Mouse (Mus musculus) left cerebral cortex, postnatal 36 days (tissue): ENCODE measurements at regions not wholly inside any gene's neighbourhood (a gene's known extent, or its start where the extent isn't known, plus 50 kb on each side); places are given as distances from the start of the nearest gene placed in this dataset.

ENCODE experiments used
- DNase-seq, 2 experiments: peaks; one replicate each; pipeline ENCODE4 v3.0.0; 2021 to 2022; ENCODE audit warnings: low spot score in 2 of 2, mixed read lengths in 1 of 2
- intact Hi-C: fragments of 180-260 bp; cut with DNase I; formaldehyde crosslinking; loops from one replicate; pipeline ENCODE4 v1.15.1; 2025

GRCm38 (mm10) chr14:71948701-71949100 is 542.9 kb downstream of the Gm9195 start:
- DNase-seq: no peak

DNA sequence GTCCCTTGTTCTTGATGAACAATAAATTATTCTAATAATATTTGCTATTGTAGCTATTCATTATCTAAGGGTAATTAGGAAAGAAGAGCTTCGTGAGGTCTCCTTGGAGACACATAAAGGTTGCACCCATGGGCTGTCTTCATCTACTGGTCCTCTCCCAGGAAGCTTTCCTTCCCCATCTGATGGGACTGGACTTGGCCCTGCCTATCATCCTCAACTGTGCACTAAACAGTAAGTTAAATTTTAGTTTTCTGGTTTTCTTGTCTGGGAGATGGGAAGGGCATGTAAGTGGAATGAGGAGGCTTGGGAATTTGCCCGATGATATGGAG is 554.5 kb downstream of the Gm9195 start:
- intact Hi-C loops: no loop called here
- no peak for DNase-seq

More at GRCm38 (mm10) chr14:71948701-71949100, 542.9 kb downstream of the Gm9195 start:
- intact Hi-C loops: no loop called here

- intact Hi-C loops: no loop called here
- DNase-seq: no peak
Measured at GRCm38 (mm10) chr14:71936373-71937156, 555.1 kb downstream of the Gm9195 start.

DNA sequence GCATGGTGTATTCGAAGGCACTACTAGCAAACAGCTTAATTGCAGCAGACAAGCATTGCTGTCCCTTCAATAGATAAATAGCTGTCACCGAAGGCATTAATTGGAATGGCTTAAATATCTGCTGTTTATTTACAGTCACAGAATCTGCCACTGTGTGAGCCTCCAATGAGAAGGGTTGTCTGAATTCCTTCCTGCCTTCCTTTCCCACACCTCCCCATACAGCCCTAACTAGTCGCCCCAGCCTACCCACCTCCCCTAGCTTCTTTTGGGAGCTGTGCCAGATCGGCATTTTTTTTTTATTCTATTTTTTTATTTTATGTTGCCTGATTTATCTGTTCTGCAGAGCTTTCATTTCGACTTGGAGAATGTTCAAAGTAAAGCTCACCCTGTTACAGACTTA is 575.7 kb downstream of the Gm9195 start:
- DNase-seq: no peak

DNA sequence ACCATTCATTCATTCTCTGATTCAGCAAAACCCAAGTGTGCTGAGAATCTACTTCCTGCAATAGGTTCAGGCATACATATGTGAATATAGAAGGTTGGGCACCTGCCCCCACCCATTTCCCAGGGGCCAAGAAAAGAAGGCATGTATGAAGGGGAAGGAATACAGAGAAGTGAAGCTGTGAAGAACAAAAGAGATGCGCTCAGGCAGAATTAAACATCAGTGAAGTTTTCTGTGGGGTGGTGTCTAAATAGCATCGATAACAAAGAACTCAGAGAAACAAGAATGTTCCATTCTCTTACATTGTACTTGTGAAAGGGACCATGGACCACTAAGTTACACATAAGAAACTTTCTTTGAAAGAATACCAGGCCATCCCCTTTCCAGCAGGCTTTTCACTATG is 580.7 kb downstream of the Gm9195 start:
- DNase-seq: no peak
- intact Hi-C loops: no loop called here

More for the DNA sequence above, 575.7 kb downstream of the Gm9195 start:
- intact Hi-C loops: no loop called here

- intact Hi-C loops: no loop called here
- DNase-seq: no peak
Measured at GRCm38 (mm10) chr14:71895468-71895867, 596.2 kb downstream of the Gm9195 start.

- DNase-seq: peak in 1 of 2 experiments; percentile 12
- intact Hi-C loops: no loop called here
Measured at GRCm38 (mm10) chr14:71894811-71895210, 596.8 kb downstream of the Gm9195 start.

DNA sequence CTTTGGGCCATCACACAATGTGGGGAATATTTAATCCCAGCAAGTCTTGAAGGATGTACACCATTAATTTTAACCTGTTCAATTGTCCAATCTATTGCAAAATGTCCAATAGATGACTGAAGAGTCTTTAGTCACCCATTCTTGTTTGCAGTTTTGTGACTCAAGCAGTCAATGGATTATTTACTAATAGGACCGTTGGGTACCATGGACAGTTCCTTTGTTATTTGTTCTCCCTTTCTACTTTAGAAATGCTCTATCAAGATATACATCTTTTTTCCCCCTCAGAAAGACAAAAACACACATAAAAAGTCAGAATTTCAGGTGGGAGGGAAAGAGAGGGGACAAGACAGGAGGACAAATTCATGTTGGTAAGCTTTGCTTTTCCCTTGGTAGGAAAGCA is 598.3 kb downstream of the Gm9195 start:
- intact Hi-C loops: no loop called here
- no peak for DNase-seq

DNA sequence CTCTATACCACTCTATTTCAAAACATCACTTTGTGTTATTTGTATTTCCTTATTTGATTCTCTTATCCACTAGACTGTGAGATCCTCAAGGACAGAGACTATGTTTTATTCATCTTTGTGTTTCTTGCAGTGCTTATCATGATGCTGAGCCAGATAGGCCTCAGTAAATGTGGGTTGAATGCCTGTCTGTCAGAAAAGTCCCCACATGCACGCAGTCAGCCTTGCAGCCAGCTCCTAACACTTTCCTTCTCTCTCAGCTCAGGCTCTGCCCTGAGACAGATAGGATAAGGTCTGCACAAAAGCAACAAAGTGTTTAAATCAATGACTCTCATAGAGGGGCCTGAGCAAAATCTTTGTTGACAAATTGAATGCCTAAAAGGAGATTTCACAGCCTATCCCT is 600.0 kb downstream of the Gm9195 start:
- no peak for DNase-seq
- intact Hi-C loops: no loop called here

DNA sequence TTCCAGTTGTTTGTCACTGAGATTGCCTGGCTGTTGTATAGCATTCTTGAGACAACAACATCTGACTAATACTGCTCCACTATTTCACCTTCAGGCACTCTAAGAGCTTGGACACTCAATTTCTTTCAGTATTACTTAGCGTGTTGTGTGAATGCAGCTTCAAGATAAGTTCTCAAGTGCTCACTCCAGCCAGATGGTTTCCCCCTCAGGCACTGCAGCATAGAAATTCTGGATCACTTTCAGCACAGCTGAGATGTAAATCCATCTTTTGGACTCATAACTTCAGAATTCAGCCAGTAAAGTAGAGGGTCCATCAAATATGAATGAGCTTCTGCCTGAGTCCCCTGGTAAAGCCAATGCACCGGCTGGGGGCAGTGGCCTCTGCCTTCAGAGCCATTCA is 608.8 kb downstream of the Gm9195 start:
- DNase-seq: no peak
- intact Hi-C loops: no loop called here

DNA sequence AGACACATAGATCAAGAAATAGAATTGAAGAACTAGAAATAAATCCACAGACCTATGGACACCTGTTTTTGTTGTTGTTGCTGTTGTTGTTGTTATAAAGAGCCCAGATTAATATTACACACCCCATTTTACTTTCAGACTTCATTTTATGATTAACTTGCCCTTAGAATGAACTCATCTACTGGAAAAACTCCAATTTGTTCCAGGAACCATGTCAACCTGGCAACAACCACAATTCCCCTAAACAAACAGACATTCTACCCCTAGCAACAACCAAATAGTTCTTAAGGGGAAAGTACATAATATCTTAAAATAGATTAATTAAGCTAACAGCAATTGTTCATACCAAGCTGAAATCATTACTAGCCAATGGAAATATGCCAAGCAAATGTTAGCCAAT is 646.1 kb downstream of the Gm9195 start:
- no peak for DNase-seq
- intact Hi-C loops: no loop called here

DNA sequence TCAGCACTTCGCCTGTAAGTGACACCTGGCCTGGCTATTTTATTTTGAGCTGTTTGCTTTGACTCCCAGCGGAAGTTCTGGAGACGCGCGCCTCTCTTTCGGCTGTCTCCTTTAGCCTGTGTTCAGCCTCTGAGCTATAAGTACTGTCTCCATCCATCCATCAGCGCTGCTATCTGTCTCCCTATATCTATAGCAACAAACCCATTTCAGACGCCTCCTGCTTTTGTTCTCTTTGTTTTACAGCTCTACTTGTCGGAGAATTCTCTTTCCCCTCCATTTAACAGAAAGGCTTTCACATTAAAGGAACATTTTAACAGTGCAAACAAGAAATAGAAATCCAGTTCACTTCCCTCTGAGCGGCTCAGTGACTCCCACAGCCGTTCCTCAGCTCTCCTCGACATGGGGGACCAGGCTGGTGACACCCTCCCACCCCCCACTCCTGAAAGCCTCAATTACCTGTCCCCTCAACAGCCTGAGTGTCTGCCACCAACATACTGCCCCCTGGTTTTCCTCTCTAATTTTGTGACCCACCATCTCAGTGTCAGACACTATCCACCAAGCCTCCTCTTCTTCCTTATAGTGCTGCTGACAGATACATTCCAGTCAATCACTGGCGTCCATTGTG is 682.7 kb downstream of the Gm9195 start:
- no peak for DNase-seq
- intact Hi-C loops: no loop called here

DNA sequence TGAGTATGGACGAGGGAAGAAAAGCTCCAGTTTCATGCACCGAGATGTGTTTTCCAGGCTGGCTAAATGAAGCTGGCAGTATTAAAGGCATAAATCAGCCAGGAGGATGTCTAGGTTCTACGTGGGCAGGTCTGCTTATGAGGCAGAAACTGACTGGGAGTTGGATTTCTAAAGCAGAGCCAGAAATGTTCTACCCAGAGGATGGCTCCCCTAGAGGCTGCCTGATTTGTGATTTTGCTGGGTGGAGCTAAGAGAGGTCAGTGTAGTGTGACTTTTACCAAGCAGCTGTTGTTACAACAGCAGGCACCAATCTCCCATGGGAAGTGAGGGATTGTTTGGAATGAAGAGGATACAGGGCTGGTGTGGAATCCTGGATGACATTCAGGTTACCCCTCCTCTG is 686.0 kb downstream of the Gm9195 start:
- peak; percentile 9 to 11 for DNase-seq

GRCm38 (mm10) chr14:71799861-71800260 is 691.8 kb downstream of the Gm9195 start:
- DNase-seq: no peak
- intact Hi-C loops: no loop called here

More for the DNA sequence above, 686.0 kb downstream of the Gm9195 start:
- intact Hi-C loops: no loop called here

GRCm38 (mm10) chr14:71795713-71796112 is 695.9 kb downstream of the Gm9195 start:
- intact Hi-C loops: no loop called here
- no peak for DNase-seq

DNA sequence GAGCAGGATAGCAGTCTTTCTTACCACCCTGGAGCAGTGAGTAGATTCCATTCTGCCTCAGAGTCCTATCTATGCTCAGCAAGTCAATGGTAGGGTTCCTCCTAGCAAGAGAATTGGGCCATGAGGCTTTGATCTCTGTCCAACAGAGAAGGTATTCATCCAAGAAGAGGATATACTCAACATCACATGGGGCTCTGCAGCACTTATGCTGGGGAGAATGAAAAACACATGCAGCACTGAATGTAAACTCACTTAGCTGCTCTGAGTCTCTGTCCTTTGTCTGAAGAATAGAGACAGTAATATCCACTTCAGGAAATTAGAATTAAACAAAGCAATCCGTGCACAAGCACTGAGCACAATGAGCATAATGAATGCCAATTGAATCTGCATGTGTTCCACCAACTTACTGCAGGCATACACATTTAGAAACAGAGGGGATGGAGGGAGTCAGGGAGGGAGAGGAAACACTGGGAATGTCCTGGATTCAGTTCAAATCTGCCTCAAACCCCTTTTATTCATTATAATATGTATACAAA is 714.6 kb downstream of the Gm9195 start:
- no peak for DNase-seq
- intact Hi-C loops: no loop called here

DNA sequence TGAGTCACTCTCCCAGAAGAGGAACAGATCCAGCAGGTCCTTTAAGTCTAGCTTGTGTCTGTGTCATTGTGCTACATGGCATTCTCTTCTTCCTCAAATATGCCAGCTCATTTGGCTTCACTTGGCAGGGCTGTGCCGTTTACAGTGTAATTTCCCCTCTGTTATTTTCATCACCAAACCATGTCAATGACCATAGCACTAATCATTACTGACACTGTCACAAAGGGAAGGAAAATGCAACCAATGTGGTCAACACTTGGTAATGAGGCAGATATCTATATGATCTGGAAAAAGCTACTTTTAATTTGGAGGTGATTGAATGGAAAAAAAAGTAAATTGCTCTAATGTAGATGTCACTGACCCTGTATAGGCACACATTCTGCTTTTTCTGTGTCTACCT is 724.8 kb downstream of the Gm9195 start:
- no peak for DNase-seq
- intact Hi-C loops: no loop called here

DNA sequence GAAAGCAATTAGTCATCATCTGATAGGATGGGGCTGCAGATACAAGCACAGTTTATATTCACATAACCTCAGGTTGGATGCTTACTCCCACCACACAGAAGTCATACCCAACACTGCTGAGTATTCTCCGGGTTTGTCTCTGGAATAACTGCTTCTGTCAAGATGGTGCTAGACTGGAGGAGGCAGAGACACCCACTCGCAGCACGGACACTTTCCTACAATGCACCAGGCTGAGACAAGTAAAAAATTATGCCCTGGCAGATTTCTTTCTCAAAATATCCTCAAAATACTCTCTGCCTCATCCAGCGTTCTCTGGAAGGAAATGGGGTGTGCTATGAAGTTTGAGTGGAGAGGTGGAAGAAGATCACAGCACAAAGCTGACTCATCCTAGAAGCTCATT is 763.1 kb downstream of the Gm9195 start:
- peak; percentile 76 to 81 for DNase-seq
- intact Hi-C loops: no loop called here

GRCm38 (mm10) chr14:71723526-71723925 is 768.1 kb downstream of the Gm9195 start:
- no peak for DNase-seq
- intact Hi-C loops: no loop called here

- DNase-seq: no peak
- intact Hi-C loops: no loop called here
Measured at GRCm38 (mm10) chr14:71709528-71710289, 781.9 kb downstream of the Gm9195 start.
